Mouse (Mus musculus): ENCODE data around the gene Ube2s. TPM values are rescaled to one million over a fixed set of nuclear protein-coding genes. Genes with fewer than 3 reads are reported as not detected.

Gene Ube2s
- total and polyA plus RNA-seq, 2 experiments = 24.2 to 74.3 TPM

GRCm38 (mm10) chr7:4789436-4789935 is 22.9 kb downstream of the Ube2s start, which contains the start of gene Tmem238:
TSS of gene Tmem238 (minus strand) at chr7:4789656.
- Histone ChIP-seq H3K36me3 (ENCODE audit: control insufficient read depth, insufficient read depth, low read length) (peaks cover 1% of the 10 kb centered on the region; the same call in 1 of the 2 replicates), H3K27me3 (ENCODE audit: control insufficient read depth, insufficient read depth, low read length) (no peaks in the 10 kb centered on the region), H3K4me3 (ENCODE audit: insufficient read depth, low read depth, low read length) (peak within 1 kb of the TSS; percentile 93), H3K9ac (ENCODE audit: low read depth, low read length) (peak within 1 kb of the TSS; percentile 95), H3K4me1 (ENCODE audit: control insufficient read depth, insufficient read depth, low read length) (peaks cover 16% of the 10 kb centered on the region), H3K79me2 (ENCODE audit: control insufficient read depth, insufficient read depth, low read length) (peaks cover 11% of the 10 kb centered on the region; the same call in 1 of the 2 replicates), H3K27ac (replicated peaks; ENCODE audit: insufficient read depth, low read depth, low read length) (peak within 1 kb of the TSS; percentile 84)
- TF ChIP-seq POLR2A (IDR thresholded peaks at IDR 0.05; ENCODE audit: extremely low read depth, insufficient read depth, low read length) (0 out of 2 replicates have a peak, but pooled peaks have one; percentile 19), CTCF (IDR thresholded peaks at IDR 0.05; ENCODE audit: low read depth, low read length) (no peak)
- 4% methylated on average over 40 of the region's 40 CpGs for WGBS
- peak; percentile 81 for DNase-seq (ENCODE audit: extremely low read depth, low read depth, low spot score)

GRCm38 (mm10) chr7:4788499-4789435 is 23.6 kb downstream of the Ube2s start:
- peak overlapping the region; percentile 95 for H3K9ac ChIP-seq (ENCODE audit: low read depth, low read length)
- peak; percentile 33 for DNase-seq (ENCODE audit: extremely low read depth, low read depth, low spot score)
- H3K4me1 ChIP-seq (ENCODE audit: control insufficient read depth, insufficient read depth, low read length) = peaks cover 13% of the 10 kb centered on the region
- peak overlapping the region; percentile 93 for H3K4me3 ChIP-seq (ENCODE audit: insufficient read depth, low read depth, low read length)
- WGBS = 1% methylated on average over 62 of the region's 64 CpGs
- peak overlapping the region; percentile 84 for H3K27ac ChIP-seq (replicated peaks; ENCODE audit: insufficient read depth, low read depth, low read length)
- H3K79me2 ChIP-seq (ENCODE audit: control insufficient read depth, insufficient read depth, low read length) = peaks cover 11% of the 10 kb centered on the region; the same call in 1 of the 2 replicates
- no peaks in the 10 kb centered on the region; the same call in 1 of the 2 replicates for H3K36me3 ChIP-seq (ENCODE audit: control insufficient read depth, insufficient read depth, low read length)
- no peaks in the 10 kb centered on the region for H3K27me3 ChIP-seq (ENCODE audit: control insufficient read depth, insufficient read depth, low read length)
- TF ChIP-seq CTCF (IDR thresholded peaks at IDR 0.05; ENCODE audit: low read depth, low read length) = peak; percentile 46
- no peak for TF ChIP-seq POLR2A (IDR thresholded peaks at IDR 0.05; ENCODE audit: extremely low read depth, insufficient read depth, low read length)

- 86% methylated on average over 14 of the region's 14 CpGs for WGBS
- H3K79me2 ChIP-seq (ENCODE audit: control insufficient read depth, insufficient read depth, low read length) = peaks cover 5% of the 10 kb centered on the region; the same call in 1 of the 2 replicates
- H3K4me1 ChIP-seq (ENCODE audit: control insufficient read depth, insufficient read depth, low read length) = peaks cover 6% of the 10 kb centered on the region; the same call in 1 of the 2 replicates
- DNase-seq (ENCODE audit: extremely low read depth, low read depth, low spot score) = no peak
- H3K27me3 ChIP-seq (ENCODE audit: control insufficient read depth, insufficient read depth, low read length) = no peaks in the 10 kb centered on the region
- no peaks in the 10 kb centered on the region; the same call in 1 of the 2 replicates for H3K36me3 ChIP-seq (ENCODE audit: control insufficient read depth, insufficient read depth, low read length)
- no peak overlapping the region for H3K9ac ChIP-seq (ENCODE audit: low read depth, low read length)
- no peak overlapping the region for H3K27ac ChIP-seq (replicated peaks; ENCODE audit: insufficient read depth, low read depth, low read length)
- H3K4me3 ChIP-seq (ENCODE audit: insufficient read depth, low read depth, low read length) = no peak overlapping the region
- TF ChIP-seq POLR2A (IDR thresholded peaks at IDR 0.05; ENCODE audit: extremely low read depth, insufficient read depth, low read length) = no peak
- TF ChIP-seq CTCF (IDR thresholded peaks at IDR 0.05; ENCODE audit: low read depth, low read length) = no peak
Observed at GRCm38 (mm10) chr7:4783667-4784268, 28.6 kb downstream of the Ube2s start.

- Histone ChIP-seq H3K27me3 (ENCODE audit: control insufficient read depth, insufficient read depth, low read length) (peaks cover 3% of the 10 kb centered on the region; the same call in 1 of the 2 replicates), H3K36me3 (ENCODE audit: control insufficient read depth, insufficient read depth, low read length) (no peaks in the 10 kb centered on the region; the same call in 1 of the 2 replicates), H3K27ac (replicated peaks; ENCODE audit: insufficient read depth, low read depth, low read length) (no peak within 1 kb of the TSS), H3K79me2 (ENCODE audit: control insufficient read depth, insufficient read depth, low read length) (peaks cover 4% of the 10 kb centered on the region; the same call in 1 of the 2 replicates), H3K4me3 (ENCODE audit: insufficient read depth, low read depth, low read length) (no peak within 1 kb of the TSS), H3K4me1 (ENCODE audit: control insufficient read depth, insufficient read depth, low read length) (no peaks in the 10 kb centered on the region), H3K9ac (ENCODE audit: low read depth, low read length) (no peak within 1 kb of the TSS)
- DNase-seq (ENCODE audit: extremely low read depth, low read depth, low spot score) = no peak
- TF ChIP-seq CTCF (IDR thresholded peaks at IDR 0.05; ENCODE audit: low read depth, low read length) = no peak
- WGBS = 83% methylated on average over 2 of the region's 2 CpGs
Observed at GRCm38 (mm10) chr7:4782759-4783158, 29.6 kb downstream of the Ube2s start, which contains the start of the genes Il11 and Tmem190. TSS of gene Il11 (minus strand) at chr7:4782859. TSS of gene Tmem190 (plus strand) at chr7:4782937.

- DNase-seq (ENCODE audit: extremely low read depth, low read depth, low spot score) = no peak
- Histone ChIP-seq H3K27ac (replicated peaks; ENCODE audit: insufficient read depth, low read depth, low read length) (no peak overlapping the region), H3K36me3 (ENCODE audit: control insufficient read depth, insufficient read depth, low read length) (no peaks in the 10 kb centered on the region; the same call in 1 of the 2 replicates), H3K4me1 (ENCODE audit: control insufficient read depth, insufficient read depth, low read length) (peaks cover 5% of the 10 kb centered on the region; the same call in 1 of the 2 replicates), H3K27me3 (ENCODE audit: control insufficient read depth, insufficient read depth, low read length) (peaks cover 8% of the 10 kb centered on the region; the same call in 1 of the 2 replicates), H3K79me2 (ENCODE audit: control insufficient read depth, insufficient read depth, low read length) (no peaks in the 10 kb centered on the region), H3K9ac (ENCODE audit: low read depth, low read length) (no peak overlapping the region), H3K4me3 (ENCODE audit: insufficient read depth, low read depth, low read length) (no peak overlapping the region)
- WGBS = 36% methylated on average over 3 of the region's 3 CpGs
- TF ChIP-seq POLR2A (IDR thresholded peaks at IDR 0.05; ENCODE audit: extremely low read depth, insufficient read depth, low read length) = no peak
- no peak for TF ChIP-seq CTCF (IDR thresholded peaks at IDR 0.05; ENCODE audit: low read depth, low read length)
Observed at GRCm38 (mm10) chr7:4782130-4782529, 30.3 kb downstream of the Ube2s start.
